In the genomic region with DNA sequence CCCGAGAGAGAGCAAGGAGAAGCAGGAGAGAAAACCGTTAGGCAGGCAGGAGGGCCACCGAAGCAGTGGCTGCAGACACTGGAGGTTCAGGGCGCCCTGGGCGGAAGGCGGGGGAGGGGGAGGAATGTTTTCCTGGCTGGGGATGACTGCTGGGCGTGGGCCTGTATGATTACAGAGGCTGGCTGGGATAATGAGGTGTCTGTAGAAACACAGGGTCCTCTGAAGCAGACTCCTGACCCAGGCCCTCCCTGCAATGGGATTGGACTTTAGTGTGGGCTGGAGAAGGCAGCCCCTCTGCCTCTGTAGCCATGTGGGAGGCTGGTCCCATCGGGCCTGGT, we compare ENCODE assay signal across 8 mouse cellular contexts.
DNase-seq lines count a peak whose midpoint lies in the region; ATAC-seq lines count a peak whose summit lies in the region.

No protein-coding gene starts in this region.

- no peak overlapping the region for H3K4me2 ChIP-seq in forebrain, embryonic 16.5 days (ENCODE audit: low read length)
- H3K4me2 ChIP-seq in forebrain, embryonic 13.5 days = no peak overlapping the region
- H3K4me2 ChIP-seq in heart, embryonic 14.5 days (ENCODE audit: low read length) = peak overlapping the region; percentile 36

- H3K36me3 ChIP-seq in forebrain, embryonic 16.5 days (ENCODE audit: control insufficient read depth, insufficient read depth) = no peaks in the 10 kb centered on the region
- H3K36me3 ChIP-seq in forebrain, embryonic 13.5 days (ENCODE audit: poor library complexity, severe bottlenecking) = no peaks in the 10 kb centered on the region
- no peaks in the 10 kb centered on the region for H3K36me3 ChIP-seq in heart, embryonic 14.5 days (ENCODE audit: control insufficient read depth, insufficient read depth, low read length)

- peaks cover 31% of the 10 kb centered on the region for H3K4me1 ChIP-seq in forebrain, embryonic 16.5 days (replicated peaks; ENCODE audit: control insufficient read depth, insufficient read depth, low read length)
- peaks cover 52% of the 10 kb centered on the region for H3K4me1 ChIP-seq in forebrain, embryonic 13.5 days
- peaks cover 66% of the 10 kb centered on the region in 2 experiments for H3K4me1 ChIP-seq in heart, embryonic 14.5 days (ENCODE audit: control insufficient read depth in 2 of 2, insufficient read depth in 2 of 2, low read length in 2 of 2)

- no peak overlapping the region for H3K4me3 ChIP-seq in forebrain, embryonic 16.5 days (replicated peaks; ENCODE audit: low read length)
- no peak overlapping the region for H3K4me3 ChIP-seq in forebrain, embryonic 13.5 days
- peak overlapping the region; percentile 12 to 23; a peak in 3 of 4 replicates for H3K4me3 ChIP-seq in heart, embryonic 14.5 days (ENCODE audit: control insufficient read depth in 1 of 2, insufficient read depth in 1 of 2, low read depth in 1 of 2, low read length in 2 of 2)

- no peak for ATAC-seq in forebrain, embryonic 16.5 days
- no peak for ATAC-seq in forebrain, embryonic 13.5 days
- 0 out of 2 replicates have a peak, but pooled peaks have one; percentile 31 for ATAC-seq in heart, embryonic 14.5 days (ENCODE audit: insufficient number of reproducible peaks, insufficient read depth, low FRiP score, low read depth)

- 42% methylated on average over 8 of the region's 8 CpGs for WGBS in forebrain, embryonic 16.5 days
- 29% methylated on average over 8 of the region's 8 CpGs for WGBS in forebrain, embryonic 13.5 days
- WGBS in heart, embryonic 14.5 days = 14% methylated on average over 8 of the region's 8 CpGs

- DNase-seq in NIH3T3 (ENCODE audit: low read depth) = peak; percentile 81
- peak; percentile 54 for DNase-seq in liver
- peak; percentile 85 for DNase-seq in testis, postnatal 10 days (ENCODE audit: low spot score)
- no peak for DNase-seq in layer of hippocampus, adult 8-10 months (ENCODE audit: low spot score in 2 of 2)
- no peak for DNase-seq in layer of hippocampus, adult 9-11 months

- no peaks in the 10 kb centered on the region for H3K9me3 ChIP-seq in forebrain, embryonic 16.5 days (ENCODE audit: control insufficient read depth, low read length)
- H3K9me3 ChIP-seq in forebrain, embryonic 13.5 days (replicated peaks) = no peaks in the 10 kb centered on the region
- no peaks in the 10 kb centered on the region for H3K9me3 ChIP-seq in heart, embryonic 14.5 days (ENCODE audit: control insufficient read depth, low read length)

- H3K27ac ChIP-seq in forebrain, embryonic 16.5 days (ENCODE audit: low read length) = no peak overlapping the region
- no peak overlapping the region for H3K27ac ChIP-seq in forebrain, embryonic 13.5 days
- peak overlapping the region; percentile 67 to 68 for H3K27ac ChIP-seq in heart, embryonic 14.5 days (replicated peaks in 1 of 2; ENCODE audit: control insufficient read depth in 1 of 2, insufficient read depth in 1 of 2, low read depth in 2 of 2, low read length in 2 of 2)

- no peaks in the 10 kb centered on the region for H3K27me3 ChIP-seq in forebrain, embryonic 16.5 days (replicated peaks; ENCODE audit: control insufficient read depth, insufficient read depth, low read length)
- H3K27me3 ChIP-seq in forebrain, embryonic 13.5 days = 0 out of 2 replicates have a peak, but pooled peaks cover 3% of the 10 kb centered on the region
- no peaks in the 10 kb centered on the region for H3K27me3 ChIP-seq in heart, embryonic 14.5 days (ENCODE audit: control insufficient read depth, insufficient read depth, low read length)

- H3K9ac ChIP-seq in forebrain, embryonic 16.5 days (replicated peaks; ENCODE audit: low read depth, low read length) = 0 out of 2 replicates have a peak overlapping the region, but pooled peaks have one; percentile 7
- H3K9ac ChIP-seq in forebrain, embryonic 13.5 days = no peak overlapping the region; the same call in 1 of the 2 replicates
- H3K9ac ChIP-seq in heart, embryonic 14.5 days (ENCODE audit: low read length) = peak overlapping the region; percentile 57; the same call in 1 of the 2 replicates

Comparison
In these comparisons a context has a peak if more than half of its experiments do, and no peak if none do; other contexts are left out.
1. H3K27ac ChIP-seq: peak in heart, embryonic 14.5 days (2 of 2); none in forebrain, embryonic 16.5 days (single experiment) and forebrain, embryonic 13.5 days (single experiment).
2. H3K4me3 ChIP-seq: peak in heart, embryonic 14.5 days (2 of 2); none in forebrain, embryonic 16.5 days (single experiment) and forebrain, embryonic 13.5 days (single experiment).
3. DNase-seq: peak in NIH3T3 (single experiment), liver (single experiment) and testis, postnatal 10 days (single experiment); none in layer of hippocampus, adult 8-10 months (0 of 2) and layer of hippocampus, adult 9-11 months (single experiment).